Mouse (Mus musculus) thymus, adult 18-20 months (tissue): ENCODE data around the gene Plscr3.

Experiments
- DNase-seq, 2 experiments: peaks; one replicate each; pipeline ENCODE4 v3.0.0; 2022; ENCODE audit warnings: mixed read lengths in 2 of 2

Gene Plscr3

DNA sequence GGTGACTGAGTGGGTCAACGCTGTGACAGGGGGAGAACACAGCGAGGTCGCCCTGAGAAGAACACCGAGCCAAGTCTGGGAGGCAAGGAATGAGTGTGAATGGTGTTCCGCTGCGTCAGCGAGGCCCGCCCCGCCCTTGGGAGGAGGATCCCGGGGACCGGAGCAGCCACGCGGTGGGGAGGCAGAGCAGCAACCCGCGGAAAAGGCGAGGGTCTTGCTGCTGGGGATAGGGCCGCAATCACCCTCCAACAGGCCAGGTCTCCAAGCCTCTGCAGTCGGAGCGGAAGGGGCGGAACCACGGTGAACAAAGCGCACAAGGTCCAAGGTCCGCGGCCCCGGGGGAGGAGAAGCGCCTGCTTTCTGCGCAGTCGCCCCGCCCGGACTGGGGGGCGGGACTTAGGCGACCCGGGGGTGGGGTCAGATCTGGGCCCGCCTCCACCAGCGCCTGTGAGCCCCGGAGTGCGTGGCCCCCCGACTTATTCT, at the start of gene Plscr3:
Plscr3 (plus strand) TSS at position 179 of the 483 bp plus-strand sequence.
- peak; percentile 85 to 87 for DNase-seq

DNA sequence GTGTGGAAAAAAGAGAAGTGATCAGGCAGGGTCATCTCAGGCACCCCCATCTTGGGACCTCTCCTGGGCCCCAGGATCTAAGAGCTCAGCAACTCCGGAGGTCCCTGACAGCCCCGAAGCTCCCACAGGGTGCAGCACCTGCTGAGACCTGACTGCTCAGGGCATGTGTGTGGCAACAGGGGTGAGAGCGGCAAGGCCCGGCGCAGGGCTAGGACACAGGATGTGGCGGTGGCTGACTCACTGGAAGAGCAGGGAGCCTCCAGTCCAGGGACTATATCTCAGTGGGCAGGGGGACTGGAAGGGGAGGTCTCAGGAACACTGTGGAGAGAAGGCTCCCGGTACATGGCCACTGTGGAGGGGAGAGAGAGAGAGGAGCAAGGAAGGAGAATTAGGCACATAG, 48.3 kb upstream of the Plscr3 start:
- DNase-seq = no peak

DNA sequence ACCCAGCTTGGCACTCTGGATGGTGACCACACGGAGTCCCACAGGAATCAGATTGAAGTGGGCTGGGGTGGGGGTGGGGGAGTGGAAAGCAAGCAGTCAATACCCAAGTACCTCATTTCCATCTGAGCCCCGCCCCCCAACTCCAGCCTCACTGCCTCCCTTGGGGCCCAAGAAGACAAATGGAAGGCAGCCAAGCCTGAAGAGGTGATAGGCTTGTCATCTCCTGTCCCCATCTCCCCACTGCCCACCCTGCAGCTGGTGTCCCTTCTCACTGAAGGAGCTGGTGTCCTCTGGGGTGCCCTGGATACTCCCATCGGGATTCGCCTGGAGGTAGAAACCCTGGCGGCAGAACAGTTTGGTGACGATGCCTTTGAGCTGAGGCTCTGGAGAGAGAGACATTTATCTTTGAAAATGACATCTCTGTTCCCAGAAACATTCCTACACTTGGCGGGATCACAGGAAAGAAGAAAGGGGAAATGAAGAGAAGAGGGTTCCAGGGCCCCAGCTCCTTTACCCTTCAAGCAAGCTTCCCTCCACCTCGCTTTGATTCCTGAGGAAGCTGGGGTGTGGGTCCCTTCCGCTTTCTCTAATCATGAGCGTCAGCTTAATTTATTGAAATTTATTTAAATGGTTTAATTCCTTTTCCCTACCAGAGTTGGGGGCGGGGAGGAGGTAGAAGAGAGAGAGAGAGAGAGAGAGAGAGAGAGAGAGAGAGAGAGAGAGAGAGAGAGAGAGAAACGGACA, 46.6 kb upstream of the Plscr3 start:
- DNase-seq = no peak

DNA sequence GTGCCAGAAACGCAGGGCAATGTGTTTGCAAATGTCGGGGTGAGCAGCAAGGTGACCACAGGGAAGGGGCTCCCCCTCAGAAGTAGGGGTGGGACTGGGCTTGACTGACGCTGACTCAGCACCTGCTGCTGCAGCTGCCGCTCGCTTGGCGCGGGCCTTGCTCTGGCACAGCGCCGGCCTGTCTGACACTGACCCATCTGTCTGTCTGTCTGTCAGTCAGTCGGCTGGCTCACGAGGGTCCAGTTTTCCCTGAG, 46.1 kb upstream of the Plscr3 start:
- DNase-seq = no peak

DNA sequence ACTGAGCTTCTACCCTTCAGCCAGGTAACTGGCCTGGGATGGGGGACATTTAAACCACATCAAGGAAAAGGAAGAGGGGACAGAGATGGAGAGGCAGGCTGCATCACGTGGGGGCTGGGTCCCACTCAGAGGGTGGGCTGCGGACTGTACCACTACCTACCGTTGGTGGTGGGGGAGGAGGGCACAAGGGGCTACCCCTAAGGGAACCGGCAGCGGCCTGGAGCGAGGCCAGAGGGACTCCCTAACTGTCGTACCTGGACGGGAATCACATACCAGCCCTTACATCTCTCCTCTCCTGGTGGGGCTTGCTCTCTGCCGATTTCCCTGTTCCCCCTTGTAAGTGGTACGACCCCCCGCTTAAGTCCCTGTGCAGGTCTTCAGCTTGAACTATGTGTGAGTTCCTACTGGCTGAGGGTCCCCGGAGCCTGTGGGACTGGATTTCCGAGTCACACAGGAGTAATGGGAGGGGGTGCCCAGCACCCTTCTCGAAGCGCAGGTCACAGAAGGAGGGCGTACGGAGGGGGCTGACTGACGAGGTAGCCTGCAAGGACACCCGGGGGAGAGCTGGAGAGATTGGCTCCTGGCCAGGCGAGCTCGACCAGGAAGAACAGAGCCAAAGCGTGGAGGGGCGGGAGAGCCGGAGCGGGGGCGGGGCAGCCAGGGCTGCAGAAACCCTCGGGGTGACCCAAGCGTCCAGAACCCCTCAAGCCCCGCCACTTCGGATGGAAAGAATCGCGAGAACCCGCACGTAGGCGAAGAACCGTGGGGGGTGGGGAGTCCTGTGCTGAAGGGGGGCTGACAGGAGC, 45.6 kb upstream of the Plscr3 start:
- DNase-seq = no peak

DNA sequence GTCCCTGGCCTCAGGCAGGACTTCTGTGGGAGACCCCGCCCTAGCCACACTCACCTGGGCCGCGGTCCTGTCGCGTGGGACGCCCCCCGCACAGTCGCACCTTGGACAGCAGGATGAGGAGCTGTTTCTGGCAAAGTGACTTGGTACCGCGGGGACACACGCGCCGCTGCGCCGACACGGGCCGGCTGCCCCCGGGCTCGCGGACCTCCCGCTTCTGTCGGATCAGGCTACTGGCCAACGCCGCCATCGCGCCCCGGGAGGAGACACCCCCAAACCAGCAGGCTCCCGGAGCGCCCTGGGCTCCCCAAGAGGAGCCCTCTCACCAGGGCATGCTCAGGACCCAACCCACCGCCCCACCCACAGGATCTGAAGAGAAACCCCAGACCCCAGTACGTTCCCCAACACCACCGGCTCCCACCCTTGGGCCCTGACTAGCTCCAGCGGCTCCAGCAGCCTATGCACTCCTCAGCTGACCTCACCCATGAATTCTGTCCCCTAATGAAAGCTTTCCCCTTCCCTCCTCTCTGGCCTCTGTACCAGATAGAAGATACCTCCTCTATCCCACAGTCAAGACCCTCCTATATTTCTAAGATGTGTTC, 44.7 kb upstream of the Plscr3 start, which contains the start of gene Fgf11:
Fgf11 (minus strand) TSS at position 479 of the 599 bp plus-strand sequence.
- DNase-seq = no peak

DNA sequence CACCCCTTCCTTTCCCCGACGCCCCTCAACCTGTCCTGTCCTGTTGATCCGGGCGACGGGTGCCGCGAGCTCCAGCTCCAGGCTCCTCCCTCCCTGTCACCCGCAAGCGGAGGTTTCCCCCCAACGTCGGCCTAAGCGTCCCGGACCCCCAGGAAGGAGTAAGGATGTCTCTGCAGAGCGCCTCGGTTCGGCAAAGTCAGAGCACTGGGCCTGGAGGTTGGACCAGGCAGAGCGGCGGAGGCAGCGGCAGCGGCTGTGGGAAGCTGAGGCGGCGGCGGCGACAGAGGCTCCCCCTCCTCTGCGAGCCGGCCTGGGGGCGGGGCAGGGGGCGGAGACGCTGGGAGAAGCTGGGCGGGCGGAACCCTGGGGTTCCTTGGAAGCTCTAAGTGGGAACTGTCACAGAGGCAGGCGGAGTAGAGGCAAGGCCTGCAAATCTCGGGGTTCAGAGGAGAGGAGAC, 43.5 kb upstream of the Plscr3 start:
- DNase-seq = peak; percentile 63 to 69

DNA sequence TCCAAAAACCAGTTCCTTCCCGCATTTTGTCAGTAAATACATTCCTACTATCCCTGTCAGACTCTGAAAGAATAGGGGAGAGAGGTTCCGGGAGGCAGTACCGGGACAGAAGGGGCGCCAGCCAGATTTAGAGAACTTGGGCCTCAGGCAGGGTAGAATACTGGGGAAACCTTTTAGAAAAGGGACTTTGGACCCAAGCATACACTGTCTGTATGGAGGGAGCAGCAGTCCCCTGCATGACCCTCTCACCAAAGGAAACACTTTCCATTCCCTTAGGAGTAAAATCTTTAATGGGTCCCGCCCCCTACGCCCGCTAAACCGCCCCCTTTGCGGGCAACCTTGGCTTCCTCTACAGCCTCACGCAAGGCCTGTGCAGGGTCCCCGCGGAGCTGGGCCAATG, 42.8 kb upstream of the Plscr3 start:
- no peak for DNase-seq

DNA sequence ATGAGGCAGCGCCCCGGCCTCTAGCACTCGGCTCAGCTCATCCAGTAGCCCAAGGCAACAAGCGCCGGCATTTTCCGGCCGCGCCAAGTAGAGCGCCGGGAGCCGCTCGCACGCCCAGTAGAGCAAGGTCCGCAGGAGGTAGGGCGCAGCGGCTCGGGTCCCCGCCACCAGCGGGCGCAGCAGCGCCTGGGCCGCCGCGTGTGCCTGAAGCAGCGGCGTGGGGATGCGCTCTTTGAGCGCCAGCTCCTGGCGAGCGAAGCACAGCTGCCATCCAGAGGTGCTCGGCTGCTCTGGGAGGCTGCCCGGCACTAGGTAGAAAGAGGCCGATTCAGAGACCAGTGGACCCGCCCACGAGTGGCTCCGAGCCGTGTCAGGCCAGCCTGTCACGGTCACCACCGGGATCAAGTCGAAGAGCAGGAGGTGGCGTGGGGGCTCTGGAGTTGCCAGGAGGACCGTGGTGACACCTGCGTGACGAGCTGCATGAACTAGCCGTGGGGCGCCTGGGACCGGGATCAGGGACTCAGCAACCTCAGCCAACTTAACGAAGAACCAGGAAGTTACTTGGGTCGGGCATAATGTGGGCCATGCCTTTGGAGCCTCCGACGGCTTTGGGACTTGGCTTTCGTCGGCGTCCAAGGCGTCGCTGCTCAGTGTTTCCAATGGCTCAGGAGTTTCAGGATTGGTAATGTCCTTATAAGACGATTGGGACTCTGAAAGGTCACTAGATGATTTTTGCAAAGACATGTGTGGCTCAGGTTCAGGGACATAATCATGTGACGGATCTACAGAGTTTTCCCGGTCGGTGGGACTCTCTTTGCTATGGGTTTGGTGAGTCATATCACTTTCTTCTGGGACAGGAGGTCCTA, 42.2 kb upstream of the Plscr3 start:
- peak; percentile 59 to 70 for DNase-seq

DNA sequence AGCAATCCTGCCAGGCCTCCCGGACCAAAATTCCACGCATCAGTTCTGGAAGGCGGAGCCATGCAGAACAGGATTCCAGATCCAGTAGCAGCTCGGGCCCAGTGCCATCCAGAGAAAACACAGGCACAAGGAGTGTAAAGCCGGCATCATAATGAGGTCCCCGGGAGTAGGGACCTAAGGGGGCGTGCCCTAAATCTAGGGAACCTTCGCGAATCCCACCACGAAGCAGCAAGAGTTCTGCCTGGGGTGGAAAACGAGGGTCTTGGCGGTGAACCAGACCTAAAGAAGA, 41.6 kb upstream of the Plscr3 start:
- no peak for DNase-seq

DNA sequence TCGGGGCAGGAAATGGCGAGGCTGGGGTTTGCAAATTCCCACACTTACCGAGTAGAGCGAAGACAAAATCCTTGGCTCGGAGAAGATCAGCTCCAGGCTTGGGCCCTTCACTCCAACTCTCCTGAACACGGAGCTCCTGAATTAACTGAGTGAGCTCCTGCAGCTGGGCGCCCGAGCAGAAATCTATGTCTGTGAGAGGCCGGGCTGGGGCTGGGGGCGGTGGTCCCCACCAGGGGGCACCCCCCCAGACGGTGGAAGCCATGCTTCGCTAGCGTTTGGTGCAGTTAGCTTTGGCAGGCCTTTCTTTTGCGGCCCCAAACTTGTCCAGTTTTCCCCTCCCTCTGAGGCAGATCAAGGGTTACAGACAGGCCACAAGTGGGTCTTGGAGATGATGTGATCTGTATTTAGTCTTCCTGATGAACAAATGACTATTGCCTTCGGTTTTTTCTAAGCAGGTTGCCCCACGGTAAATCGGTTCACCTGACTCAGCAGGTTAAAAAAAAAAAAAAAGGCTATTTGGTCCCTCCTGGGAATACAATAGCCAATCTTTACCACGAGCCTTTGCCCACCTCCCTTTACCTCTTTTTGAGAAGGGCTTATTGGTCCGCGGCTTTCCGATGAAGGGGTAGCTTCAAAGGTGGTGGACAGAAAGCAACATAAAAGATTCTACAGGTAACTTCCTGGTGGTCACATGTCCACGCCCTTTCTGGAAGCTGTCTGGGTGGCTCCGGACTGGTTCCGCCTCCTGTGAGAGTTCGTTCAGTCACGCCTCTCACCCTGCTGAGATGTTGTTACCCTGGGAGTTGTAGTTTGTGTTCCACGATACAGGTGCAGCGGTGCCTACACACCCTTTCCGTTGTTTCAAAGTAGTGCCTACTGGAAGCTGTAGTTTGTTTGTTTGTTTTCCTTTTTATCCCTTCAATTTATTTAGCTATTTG, 40.9 kb upstream of the Plscr3 start, which contains the start of gene Tmem102:
Tmem102 (minus strand) TSS at position 653 of the 938 bp plus-strand sequence.
- DNase-seq = no peak

DNA sequence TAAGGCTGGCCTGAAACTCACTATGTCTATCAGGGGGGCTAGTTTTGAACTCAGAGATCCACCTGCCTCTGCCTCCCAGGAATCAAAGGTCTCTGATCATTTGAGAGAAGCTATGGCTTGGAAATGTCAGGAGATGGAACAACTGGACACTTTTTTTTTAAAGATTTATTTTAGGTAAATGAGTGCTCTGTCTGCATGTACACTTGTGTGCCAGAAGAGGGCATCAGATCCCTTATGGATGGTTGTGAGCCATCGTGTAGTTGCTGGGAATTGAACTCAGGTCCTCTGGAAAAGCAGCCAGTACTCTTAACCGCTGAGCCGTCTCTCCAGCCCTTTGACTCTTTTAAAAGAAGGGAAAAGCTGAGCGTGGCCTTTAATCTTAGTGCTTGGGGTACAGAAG, 39.8 kb upstream of the Plscr3 start:
- DNase-seq = no peak

DNA sequence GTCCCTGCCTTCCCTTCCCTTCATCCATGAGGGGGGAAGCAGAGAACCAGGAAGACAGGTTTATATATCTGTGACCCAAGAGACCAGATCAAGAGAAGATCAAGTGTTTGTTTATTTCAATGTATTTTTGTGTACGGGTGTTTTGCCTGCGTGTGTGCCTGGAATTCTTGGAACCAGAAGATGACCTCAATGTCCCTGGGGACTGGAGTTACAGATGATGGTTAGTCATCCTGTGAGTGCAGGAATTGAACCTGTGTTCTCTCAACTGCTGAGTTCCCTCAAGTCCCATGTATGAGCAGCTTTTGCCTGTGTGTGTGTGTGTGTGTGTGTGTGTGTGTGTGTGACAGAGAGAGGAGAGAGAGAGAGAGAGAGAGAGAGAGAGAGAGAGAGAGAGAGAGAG, 38.5 kb upstream of the Plscr3 start:
- DNase-seq = no peak

DNA sequence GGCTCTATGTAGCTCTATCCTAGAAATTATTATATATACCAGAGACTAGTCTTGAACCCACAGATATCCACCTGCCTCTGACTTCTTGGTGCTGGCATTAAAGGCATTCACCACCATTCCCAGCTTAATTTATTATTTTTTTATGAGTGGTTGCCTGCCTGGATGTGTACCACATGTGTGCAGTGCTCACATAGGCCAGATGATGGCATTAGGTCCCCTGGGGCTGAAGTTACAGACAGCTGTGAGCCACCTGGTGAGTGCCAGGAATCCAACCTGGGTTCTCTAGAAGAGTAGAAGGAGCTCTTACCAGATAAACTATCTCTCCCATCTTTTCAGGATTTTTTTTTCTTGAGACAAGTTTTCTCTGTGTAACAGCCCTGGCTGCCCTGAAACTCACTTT, 35.9 kb upstream of the Plscr3 start:
- DNase-seq = no peak

DNA sequence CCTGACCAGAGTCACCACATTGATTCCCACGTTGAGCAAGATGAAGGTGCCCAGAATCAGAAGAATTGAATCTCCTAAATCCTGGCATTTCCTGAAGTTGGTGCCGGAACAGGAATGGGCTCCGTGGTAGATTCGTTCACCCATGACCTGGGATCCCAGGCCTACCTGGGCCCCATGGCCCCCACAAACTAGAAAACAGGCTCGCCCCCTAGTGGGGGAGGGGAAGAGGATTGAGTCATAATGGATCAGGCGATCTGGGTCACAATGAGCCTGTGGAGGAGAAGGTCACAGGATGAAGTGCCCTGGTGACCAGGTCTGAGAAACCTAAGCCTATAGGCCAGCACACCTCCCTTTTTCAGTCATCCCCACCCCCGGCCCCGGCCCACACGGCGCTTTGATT, 31.0 kb upstream of the Plscr3 start, which contains the start of gene Gm39566:
Gm39566 (minus strand) TSS at position 144 of the 400 bp plus-strand sequence.
- DNase-seq = no peak

DNA sequence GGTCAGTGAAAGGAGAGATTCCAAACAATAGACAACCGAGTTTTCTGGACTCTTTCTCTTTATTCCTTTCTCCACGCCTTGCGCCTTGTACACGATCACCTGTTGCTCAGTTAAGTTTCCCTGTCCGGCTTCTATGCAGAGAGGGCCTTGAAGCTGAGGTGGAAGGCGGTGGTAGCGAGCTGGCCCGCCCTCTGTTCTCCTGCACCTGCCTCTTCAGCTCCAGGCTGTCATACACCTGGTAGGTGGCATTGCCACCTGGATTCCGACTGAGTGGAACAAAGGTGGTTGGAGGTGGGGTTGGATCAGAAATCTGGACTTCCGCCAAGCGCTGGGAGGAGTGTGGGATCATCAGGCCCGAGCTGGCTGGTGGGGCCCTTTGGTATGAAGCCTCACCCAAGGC, 29.7 kb upstream of the Plscr3 start:
- no peak for DNase-seq

DNA sequence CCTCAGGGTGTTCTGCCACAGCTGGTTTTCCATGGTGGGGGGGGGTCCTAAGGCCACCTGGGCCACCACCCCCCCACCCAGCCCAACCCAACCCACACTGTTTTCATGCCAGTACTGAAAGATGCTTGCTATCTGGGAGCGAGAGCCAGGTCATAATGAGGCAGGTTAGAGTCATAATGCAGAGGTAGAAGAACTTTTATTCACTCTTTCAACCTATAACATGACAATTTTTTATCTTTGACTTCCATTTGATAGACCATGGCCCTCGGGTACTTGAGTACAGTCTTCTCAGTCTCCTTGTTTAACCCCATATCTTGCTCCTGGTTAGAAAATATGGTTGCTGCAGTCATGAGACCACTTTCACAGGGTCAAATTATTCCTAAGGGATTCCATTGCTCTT, 27.8 kb upstream of the Plscr3 start, which contains the start of gene Spem2:
Spem2 (minus strand) TSS at position 101 of the 400 bp plus-strand sequence.
- no peak for DNase-seq

DNA sequence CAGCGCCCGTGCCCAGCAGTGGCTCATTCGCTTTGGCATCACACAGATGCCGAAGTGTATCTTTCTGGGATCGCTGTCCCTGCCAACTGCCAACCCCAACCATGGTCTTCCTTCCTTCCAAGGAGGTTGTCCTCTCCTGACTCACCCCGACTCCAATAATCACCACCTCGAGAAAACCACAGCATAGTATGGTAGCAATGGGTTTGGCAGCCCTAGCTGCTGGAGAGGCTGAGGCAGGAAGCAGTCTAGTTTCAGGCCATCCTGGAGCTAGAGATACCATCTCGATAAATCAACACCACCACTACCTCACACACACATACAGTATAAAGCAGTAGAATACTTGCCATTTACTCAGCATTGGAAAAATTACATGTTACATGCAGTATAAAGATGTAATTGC, 27.3 kb upstream of the Plscr3 start:
- DNase-seq = no peak

DNA sequence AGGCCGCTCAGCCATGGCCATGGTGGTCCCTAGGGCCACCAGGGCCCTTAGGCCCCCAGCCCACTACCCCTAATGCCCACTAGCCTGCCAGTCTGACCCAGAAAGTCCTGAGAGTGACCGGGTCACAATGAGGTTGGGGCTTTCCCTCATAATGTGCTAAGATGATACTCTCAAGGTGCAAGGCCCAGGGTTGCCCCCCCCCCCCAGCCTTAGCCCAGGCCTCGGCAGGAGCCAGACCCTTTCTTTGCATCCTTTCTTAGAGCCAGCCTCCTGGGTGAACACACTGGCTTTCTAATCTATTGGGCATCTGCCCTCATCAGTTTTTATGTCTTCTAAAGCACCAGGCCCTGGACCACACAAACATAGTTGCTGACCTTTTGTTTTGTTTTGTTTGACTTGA, 24.1 kb upstream of the Plscr3 start, which contains the start of gene Spem1:
Spem1 (minus strand) TSS at position 101 of the 400 bp plus-strand sequence.
- no peak for DNase-seq

DNA sequence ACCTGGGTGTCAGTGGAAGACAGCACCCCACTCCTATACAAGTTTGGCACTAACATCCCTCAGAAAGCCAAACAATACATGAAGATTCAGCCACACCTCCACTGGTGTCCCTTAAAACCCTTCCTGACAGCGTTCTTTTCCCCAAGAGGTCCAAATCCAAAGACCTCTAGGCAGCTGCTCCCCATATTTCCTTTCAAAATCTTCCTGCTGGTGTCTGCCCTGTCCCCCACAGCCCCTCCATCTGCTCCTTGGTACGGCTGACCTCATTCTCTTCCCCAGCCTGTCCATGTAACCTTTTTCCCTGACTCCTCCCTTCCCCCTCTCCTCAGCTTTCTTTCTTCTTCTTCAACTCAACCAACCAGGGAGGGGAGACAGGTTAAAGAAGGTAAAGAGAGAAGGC, 22.7 kb upstream of the Plscr3 start:
- no peak for DNase-seq

DNA sequence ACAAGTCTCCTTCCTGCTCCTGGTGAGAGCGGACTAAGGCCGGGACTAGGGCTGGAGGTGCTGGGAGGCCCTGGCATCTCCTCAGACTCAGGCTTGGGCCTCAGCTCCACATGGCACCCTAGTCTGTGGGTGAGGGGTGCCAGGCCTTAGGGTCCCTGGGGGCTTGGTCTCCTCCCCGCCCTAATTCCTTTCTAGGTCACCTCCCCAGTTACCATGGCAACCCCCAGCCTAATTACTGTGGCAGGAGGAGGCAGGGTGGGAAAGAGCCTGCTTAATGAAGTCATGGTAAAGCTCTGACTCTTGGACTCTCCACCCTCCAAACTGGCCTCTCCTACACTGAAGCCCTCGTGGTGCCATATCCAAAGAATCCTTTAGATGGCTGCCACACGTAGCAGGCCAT, 17.3 kb upstream of the Plscr3 start:
- DNase-seq = no peak

DNA sequence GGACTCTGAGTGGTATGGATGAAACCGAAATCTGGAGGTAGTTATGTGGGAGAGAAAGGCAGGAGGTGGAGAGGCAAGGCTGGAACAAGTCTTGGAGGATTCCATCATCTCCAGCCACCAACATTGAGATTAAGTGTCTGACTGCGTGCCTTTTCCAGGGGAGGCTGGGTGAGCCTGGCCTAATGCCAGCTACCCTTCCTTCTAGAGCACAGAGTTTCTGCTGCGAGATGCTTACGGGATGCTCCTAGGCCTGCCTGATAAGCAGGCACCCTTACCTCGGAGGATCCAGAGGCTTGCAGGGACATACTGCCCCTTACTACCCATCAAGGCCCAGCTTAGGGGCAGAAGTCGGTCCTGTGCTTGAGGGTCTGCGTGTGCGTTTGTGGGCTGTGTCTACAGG, 12.6 kb upstream of the Plscr3 start:
- no peak for DNase-seq
